Mouse (Mus musculus) c-Kit-positive CD71-negative TER-119-negative erythroid progenitor cells, embryonic 14.5 days (primary cell): ENCODE measurements around the gene Tprg.
A peak's percentile ranks its signal among the peaks of the same experiment; 100 is the strongest.

Experiments
- DNase-seq: peaks from one replicate; pipeline ENCODE4 v3.0.0-alpha.2; 2013; ENCODE audit warnings: low read depth

Tprg gene

GRCm38 (mm10) chr16:25425376-25425775, 138.8 kb downstream of the Tprg start:
- DNase-seq: no peak

DNA sequence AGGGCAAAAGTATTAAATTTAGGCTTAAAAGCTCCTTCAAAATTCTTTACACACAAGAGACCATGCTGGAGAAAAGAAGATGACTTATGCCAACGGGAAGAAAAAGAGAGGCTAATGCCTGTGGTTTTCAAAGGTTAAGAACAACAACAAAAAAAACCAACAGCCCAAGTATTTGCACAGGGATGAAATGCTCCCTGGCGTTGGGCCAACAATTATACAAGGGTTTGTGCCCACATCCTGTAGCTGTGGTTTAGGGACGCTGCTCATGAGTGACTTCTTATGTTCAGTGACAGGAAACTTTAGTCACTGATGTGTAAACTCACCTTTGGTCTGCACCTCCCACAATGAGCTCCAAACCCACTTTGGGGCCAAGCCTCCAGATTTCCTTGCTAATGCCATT, 139.6 kb downstream of the Tprg start:
- DNase-seq: peak; percentile 56

DNA sequence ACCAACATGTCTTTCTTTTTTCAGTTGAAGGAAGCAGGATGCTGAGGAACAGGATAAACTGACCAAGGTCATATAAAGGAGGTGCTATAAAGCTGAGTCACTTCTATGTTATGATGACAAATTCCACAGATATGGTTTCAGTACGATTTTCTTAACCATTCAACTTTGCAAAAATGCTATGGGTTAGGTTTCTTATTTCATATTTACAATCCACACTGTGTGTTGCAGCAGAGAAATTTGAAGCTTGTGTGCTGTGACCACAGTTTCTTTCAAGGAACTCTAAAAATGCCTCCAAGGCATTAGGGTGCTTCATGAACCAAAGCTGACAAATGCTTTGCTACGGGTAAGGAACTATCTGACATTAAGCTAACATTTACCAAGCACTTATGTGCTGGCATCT, 153.4 kb downstream of the Tprg start:
- no peak for DNase-seq

DNA sequence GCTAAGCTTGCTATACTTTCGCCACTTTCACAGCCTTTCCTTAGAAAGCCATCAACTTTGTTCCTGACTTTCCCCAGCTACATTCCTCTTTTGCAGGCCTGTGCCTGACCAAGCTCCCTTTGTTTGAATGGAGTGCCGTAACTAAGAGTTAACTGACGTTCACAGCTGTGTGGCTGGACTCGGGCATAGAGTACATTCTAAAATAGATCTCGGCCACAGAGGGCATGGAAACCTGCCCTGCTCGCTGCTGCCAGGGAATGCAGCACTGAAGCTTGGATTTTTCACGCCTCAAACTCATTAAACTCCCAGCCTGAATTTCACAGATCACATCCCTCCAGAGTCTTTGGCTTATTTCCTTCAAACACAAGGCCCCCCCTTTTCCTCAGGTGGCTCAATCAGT, 159.0 kb downstream of the Tprg start:
- no peak for DNase-seq

DNA sequence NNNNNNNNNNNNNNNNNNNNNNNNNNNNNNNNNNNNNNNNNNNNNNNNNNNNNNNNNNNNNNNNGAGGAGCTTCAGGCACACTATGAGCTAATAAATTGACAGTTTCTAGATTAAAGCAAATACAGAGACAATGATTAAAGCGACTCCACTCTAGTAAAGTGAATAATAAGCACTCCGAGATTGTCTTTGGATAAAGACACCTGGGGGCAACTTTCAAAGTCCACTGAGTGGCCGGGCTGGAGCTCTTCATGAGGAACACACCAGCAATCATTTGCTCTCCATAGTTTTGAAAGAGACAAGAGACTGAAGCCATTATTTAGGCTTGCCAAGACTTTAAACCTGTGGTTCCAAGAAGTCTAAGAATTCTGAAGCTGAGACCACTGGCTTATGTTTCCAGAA, 164.9 kb downstream of the Tprg start:
- DNase-seq: no peak

DNA sequence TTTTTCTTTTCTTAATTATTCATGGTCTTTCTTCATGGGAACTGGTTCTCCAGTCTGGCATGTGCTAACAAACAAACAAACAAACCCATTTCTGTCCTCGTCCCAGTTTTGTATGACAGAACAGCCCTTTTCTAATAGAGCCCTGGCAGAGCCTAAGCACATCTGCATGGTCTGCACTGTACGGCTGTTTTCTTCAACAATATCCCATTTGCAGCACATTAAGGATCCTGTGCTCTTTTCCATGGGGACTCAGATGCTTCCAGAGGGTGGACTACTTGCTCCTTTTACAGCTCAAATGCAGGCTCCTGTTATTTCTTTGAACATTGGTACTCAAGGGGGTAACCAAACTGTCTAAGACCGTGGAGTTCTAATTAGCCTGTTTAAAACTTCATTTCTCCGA, 178.1 kb downstream of the Tprg start:
- DNase-seq: no peak

DNA sequence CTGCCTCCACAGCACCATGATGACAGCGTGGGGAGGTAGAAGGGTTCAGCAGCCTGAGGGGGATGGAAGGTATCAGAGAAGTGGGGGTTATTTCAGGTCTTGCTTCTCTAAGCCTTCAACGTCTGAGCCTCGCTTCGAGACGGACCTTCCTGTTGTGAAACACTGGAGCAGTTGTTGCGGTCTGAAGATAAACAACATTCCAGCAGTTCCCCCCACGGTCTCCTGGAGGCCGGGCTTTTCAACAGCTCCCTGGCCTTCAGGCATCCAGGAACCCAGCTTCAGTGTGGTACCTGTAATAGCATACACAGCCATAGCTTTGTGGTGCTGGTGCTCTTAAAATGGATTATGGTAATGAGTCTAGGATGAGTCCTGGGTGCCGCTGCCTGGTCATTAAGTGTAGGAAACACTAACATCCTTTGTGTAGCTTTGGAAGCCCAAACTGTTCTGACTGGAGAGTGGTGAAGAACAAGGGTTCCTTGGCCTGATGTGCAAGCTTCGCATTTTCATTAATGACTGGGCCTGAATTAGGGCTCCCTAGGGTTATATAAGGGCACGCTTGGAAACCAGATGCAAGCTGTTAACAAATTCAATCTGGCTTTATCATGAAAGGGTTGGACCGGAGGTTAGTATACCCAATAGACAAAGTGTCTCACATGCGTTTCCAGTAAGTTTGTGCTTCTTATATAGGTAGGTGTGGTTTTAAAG, 179.0 kb downstream of the Tprg start:
- DNase-seq: no peak

- no peak for DNase-seq
Observed at GRCm38 (mm10) chr16:25468040-25468439, 181.4 kb downstream of the Tprg start.

GRCm38 (mm10) chr16:25468662-25469061, 182.0 kb downstream of the Tprg start:
- DNase-seq: no peak
